Comparison of ENCODE assay signal across 15 mouse cellular contexts in genomic region chrX:98670988-98671387, GRCm38 (mm10).
"Had no signal": no experiment of that assay in that cellular context is flagged by ENCODE, and none has a peak within 500 bp of the region (broad histone marks: within the 10 kb centered on the region; RNA-seq: fewer than 3 reads in every experiment).

No protein-coding gene starts in this region.

- H3K27ac ChIP-seq: kidney, embryonic 15.5 days; limb, embryonic 15.5 days; liver, embryonic 12.5 days; midbrain, embryonic 10.5 days; neural tube, embryonic 15.5 days had no signal

- H3K4me2 ChIP-seq: kidney, embryonic 15.5 days; limb, embryonic 15.5 days; liver, embryonic 12.5 days; neural tube, embryonic 15.5 days had no signal

- H3K36me3 ChIP-seq: kidney, embryonic 15.5 days; limb, embryonic 15.5 days; liver, embryonic 12.5 days; midbrain, embryonic 10.5 days; neural tube, embryonic 15.5 days had no signal

- H3K9me3 ChIP-seq: kidney, embryonic 15.5 days; limb, embryonic 15.5 days; liver, embryonic 12.5 days; midbrain, embryonic 10.5 days; neural tube, embryonic 15.5 days had no signal

- H3K27me3 ChIP-seq: limb, embryonic 15.5 days; liver, embryonic 12.5 days; neural tube, embryonic 15.5 days had no signal

- H3K4me3 ChIP-seq: kidney, embryonic 15.5 days; limb, embryonic 15.5 days; liver, embryonic 12.5 days; midbrain, embryonic 10.5 days; myocyte; neural tube, embryonic 15.5 days had no signal

- DNase-seq: kidney, adult 2 months; kidney, postnatal 25 days; layer of hippocampus, adult 9-11 months; layer of hippocampus, postnatal 36 days; midbrain, embryonic 14.5 days; right cerebral cortex, adult 18-20 months; spleen, adult 18-20 months; thymus, adult 18-20 months; thymus, postnatal 25 days had no signal

- ATAC-seq: liver, embryonic 12.5 days had no signal

- H3K9ac ChIP-seq: kidney, embryonic 15.5 days; limb, embryonic 15.5 days; liver, embryonic 12.5 days; neural tube, embryonic 15.5 days had no signal

- H3K4me1 ChIP-seq: kidney, embryonic 15.5 days; limb, embryonic 15.5 days; liver, embryonic 12.5 days; midbrain, embryonic 10.5 days; neural tube, embryonic 15.5 days had no signal
